Comparison of ENCODE assay signal across 19 mouse cellular contexts in genomic region chr11:50688584-50688983, GRCm38 (mm10).
DNase-seq lines count a peak whose midpoint lies in the region; ATAC-seq and TF ChIP-seq lines count a peak whose summit lies in the region.
"Had no signal": no experiment of that assay in that cellular context is flagged by ENCODE, and none has a peak within 500 bp of the region (broad histone marks: within the 10 kb centered on the region; RNA-seq: fewer than 3 reads in every experiment).

No protein-coding gene starts in this region.

- H3K4me2 ChIP-seq in lung, embryonic 14.5 days, result no peak overlapping the region
- no peak overlapping the region for H3K4me2 ChIP-seq in stomach, postnatal 0 days (replicated peaks; ENCODE audit: low read depth)
- H3K4me2 ChIP-seq: embryonic facial prominence, embryonic 15.5 days; forebrain, embryonic 13.5 days; heart, embryonic 13.5 days; kidney, embryonic 15.5 days; lung, embryonic 15.5 days had no signal

- TF ChIP-seq POLR2A in kidney, adult 2 months (IDR thresholded peaks at IDR 0.05; ENCODE audit: low read depth, low read length), result no peak

- in situ Hi-C loops in ES-E14 (cut with MboI; ENCODE audit: low sequenced_read_pairs in 2 of 2, unreplicated experiment in 2 of 2), result no loop called here

- no peaks in the 10 kb centered on the region for H3K36me3 ChIP-seq in kidney, adult 2 months (ENCODE audit: control insufficient read depth, insufficient read depth, low read length)
- no peaks in the 10 kb centered on the region for H3K36me3 ChIP-seq in lung, embryonic 14.5 days (ENCODE audit: insufficient read depth)
- H3K36me3 ChIP-seq in ES-E14 (ENCODE audit: control insufficient read depth, insufficient read depth, low read length, poor library complexity, severe bottlenecking), result no peaks in the 10 kb centered on the region
- H3K36me3 ChIP-seq in stomach, postnatal 0 days (ENCODE audit: control insufficient read depth, insufficient read depth, low read length), result no peaks in the 10 kb centered on the region
- H3K36me3 ChIP-seq: embryonic facial prominence, embryonic 15.5 days; heart, embryonic 13.5 days; kidney, embryonic 15.5 days; lung, embryonic 15.5 days had no signal

- H3K9me3 ChIP-seq in lung, embryonic 14.5 days (ENCODE audit: low read depth, low read length), result no peaks in the 10 kb centered on the region
- H3K9me3 ChIP-seq in ES-E14 (ENCODE audit: control insufficient read depth, insufficient read depth, low read depth, low read length), result no peaks in the 10 kb centered on the region; the same call in 1 of the 2 replicates
- H3K9me3 ChIP-seq in stomach, postnatal 0 days (ENCODE audit: control insufficient read depth, low read length), result no peaks in the 10 kb centered on the region
- H3K9me3 ChIP-seq: embryonic facial prominence, embryonic 15.5 days; forebrain, embryonic 13.5 days; kidney, embryonic 15.5 days; lung, embryonic 15.5 days; megakaryocyte, embryonic 14.5 days had no signal

- no peaks in the 10 kb centered on the region for H3K27me3 ChIP-seq in kidney, adult 2 months (replicated peaks; ENCODE audit: control insufficient read depth, insufficient read depth, low read length)
- H3K27me3 ChIP-seq in lung, embryonic 14.5 days (ENCODE audit: insufficient read depth, low read length), result no peaks in the 10 kb centered on the region
- no peaks in the 10 kb centered on the region for H3K27me3 ChIP-seq in stomach, postnatal 0 days (ENCODE audit: control insufficient read depth, insufficient read depth, low read length)
- H3K27me3 ChIP-seq: embryonic facial prominence, embryonic 15.5 days; forebrain, embryonic 13.5 days; heart, embryonic 13.5 days; kidney, embryonic 15.5 days; lung, embryonic 15.5 days; megakaryocyte, embryonic 14.5 days; Patski had no signal

- no peak overlapping the region for H3K27ac ChIP-seq in kidney, adult 2 months (ENCODE audit: insufficient read depth, low read depth, low read length)
- no peak overlapping the region for H3K27ac ChIP-seq in lung, embryonic 14.5 days (ENCODE audit: low read depth)
- H3K27ac ChIP-seq in ES-E14 (ENCODE audit: insufficient read depth, low read depth, low read length, poor library complexity, severe bottlenecking), result no peak overlapping the region
- no peak overlapping the region for H3K27ac ChIP-seq in stomach, postnatal 0 days (replicated peaks)
- H3K27ac ChIP-seq: embryonic facial prominence, embryonic 15.5 days; forebrain, embryonic 13.5 days; heart, embryonic 13.5 days; kidney, embryonic 15.5 days; lung, embryonic 15.5 days had no signal

- no peak overlapping the region for H3K9ac ChIP-seq in lung, embryonic 14.5 days
- no peak overlapping the region for H3K9ac ChIP-seq in ES-E14 (ENCODE audit: insufficient read depth, low read depth, low read length, poor library complexity, severe bottlenecking)
- no peak overlapping the region for H3K9ac ChIP-seq in stomach, postnatal 0 days (ENCODE audit: low read length)
- H3K9ac ChIP-seq: embryonic facial prominence, embryonic 15.5 days; forebrain, embryonic 13.5 days; heart, embryonic 13.5 days; kidney, embryonic 15.5 days; lung, embryonic 15.5 days had no signal

- ATAC-seq in lung, embryonic 14.5 days (ENCODE audit: insufficient read depth), result no peak
- no peak for ATAC-seq in stomach, postnatal 0 days (ENCODE audit: low FRiP score, low TSS enrichment)
- ATAC-seq: forebrain, embryonic 13.5 days; midbrain, embryonic 16.5 days; Patski had no signal

- TF ChIP-seq CTCF in kidney, adult 2 months (conservative IDR thresholded peaks at IDR 0.05; ENCODE audit: insufficient read depth, insufficient read length, low read depth, low read length), result peak; percentile 37; the same call in 1 of the 2 replicates
- peak; percentile 44; the same call in 1 of the 2 replicates for TF ChIP-seq CTCF in lung, embryonic 14.5 days (IDR thresholded peaks at IDR 0.05; ENCODE audit: low read depth)
- TF ChIP-seq CTCF in stomach, postnatal 0 days (IDR thresholded peaks at IDR 0.05; ENCODE audit: low read depth), result peak; percentile 54

- WGBS in kidney, adult 2 months, result 91% methylated on average over 3 of the region's 3 CpGs
- 86% methylated on average over 3 of the region's 3 CpGs for WGBS in lung, embryonic 14.5 days
- WGBS in stomach, postnatal 0 days, result 88% methylated on average over 3 of the region's 3 CpGs

- no peak overlapping the region for H3K4me3 ChIP-seq in kidney, adult 2 months (ENCODE audit: insufficient read depth, low read depth, low read length)
- H3K4me3 ChIP-seq in lung, embryonic 14.5 days (ENCODE audit: low read depth, low read length), result no peak overlapping the region
- H3K4me3 ChIP-seq in ES-E14 (ENCODE audit: insufficient read depth in 1 of 2, low read depth in 1 of 2, low read length in 2 of 2, poor library complexity in 1 of 2, severe bottlenecking in 1 of 2), result no peak overlapping the region
- no peak overlapping the region for H3K4me3 ChIP-seq in stomach, postnatal 0 days (ENCODE audit: low read depth, low read length)
- H3K4me3 ChIP-seq: embryonic facial prominence, embryonic 15.5 days; forebrain, embryonic 13.5 days; heart, embryonic 13.5 days; kidney, embryonic 15.5 days; lung, embryonic 15.5 days; megakaryocyte, embryonic 14.5 days had no signal

- no peak for DNase-seq in kidney, adult 2 months
- no peak for DNase-seq in kidney, postnatal 25 days
- DNase-seq in lung, embryonic 14.5 days, result no peak
- DNase-seq in lung, postnatal 25 days (ENCODE audit: low spot score), result no peak
- DNase-seq in ES-E14 (ENCODE audit: low read depth, low spot score), result peak; percentile 8
- no peak for DNase-seq in stomach, postnatal 0 days (ENCODE audit: low spot score)
- DNase-seq in adrenal gland, adult 18-20 months (ENCODE audit: low spot score in 2 of 2), result no peak
- DNase-seq: cerebellum, postnatal 10 days; embryo, embryonic 11 days; spleen, adult 18-20 months; thymus, postnatal 14 days had no signal

- TF ChIP-seq EP300 in stomach, postnatal 0 days (optimal IDR thresholded peaks at IDR 0.05), result no peak

- no peaks in the 10 kb centered on the region for H3K4me1 ChIP-seq in kidney, adult 2 months (ENCODE audit: control insufficient read depth, insufficient read depth, low read length)
- H3K4me1 ChIP-seq in lung, embryonic 14.5 days (ENCODE audit: insufficient read depth), result no peaks in the 10 kb centered on the region
- no peaks in the 10 kb centered on the region for H3K4me1 ChIP-seq in ES-E14 (ENCODE audit: control insufficient read depth in 2 of 2, insufficient read depth in 2 of 2, low read length in 2 of 2, poor library complexity in 1 of 2)
- H3K4me1 ChIP-seq in stomach, postnatal 0 days (replicated peaks; ENCODE audit: control insufficient read depth, insufficient read depth), result no peaks in the 10 kb centered on the region
- H3K4me1 ChIP-seq: embryonic facial prominence, embryonic 15.5 days; forebrain, embryonic 13.5 days; heart, embryonic 13.5 days; kidney, embryonic 15.5 days; lung, embryonic 15.5 days; megakaryocyte, embryonic 14.5 days had no signal

TF ChIP-seq in ES-E14, 5 proteins besides CTCF, POLR2A, EP300 and RAD21:
- TF ChIP-seq ZC3H11A (IDR thresholded peaks at IDR 0.05; ENCODE audit: borderline replicate concordance, low read depth, low read length) (no peak), CHD2 (IDR thresholded peaks at IDR 0.05; ENCODE audit: low read depth, low read length) (no peak), MAFK (IDR thresholded peaks at IDR 0.05; ENCODE audit: insufficient read depth, low read depth, low read length) (no peak), ZNF384 (IDR thresholded peaks at IDR 0.05; ENCODE audit: low read depth, low read length) (no peak)
TF ChIP-seq in ES-E14: peak in this region for 0.
